Mouse (Mus musculus): ENCODE data around the gene Srpk3.
A peak's percentile ranks its signal among the peaks of the same experiment; 100 is the strongest.

The Srpk3 gene

DNA sequence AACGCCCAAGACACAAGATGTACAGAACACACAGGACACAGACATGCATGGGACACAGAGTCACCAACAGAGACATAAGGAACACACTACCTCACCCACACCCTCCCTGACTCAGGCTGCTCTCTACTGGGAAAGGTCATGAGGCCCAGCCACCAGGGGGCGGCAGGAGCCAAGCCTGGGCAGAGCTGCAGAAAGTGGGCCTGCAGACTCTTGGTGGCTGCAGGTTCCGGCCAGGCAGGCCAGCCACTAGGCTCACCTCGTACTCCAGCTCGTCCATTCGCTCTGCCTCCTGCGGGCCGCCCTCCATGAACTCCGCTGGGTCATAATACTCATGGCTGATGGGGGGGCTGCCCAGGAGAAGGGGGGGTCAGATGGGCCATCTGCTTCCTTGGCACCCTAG is 24.3 kb downstream of the Srpk3 start:
- DNase-seq (ENCODE audit: low spot score in 2 of 2), result peak; percentile 63 to 71

DNA sequence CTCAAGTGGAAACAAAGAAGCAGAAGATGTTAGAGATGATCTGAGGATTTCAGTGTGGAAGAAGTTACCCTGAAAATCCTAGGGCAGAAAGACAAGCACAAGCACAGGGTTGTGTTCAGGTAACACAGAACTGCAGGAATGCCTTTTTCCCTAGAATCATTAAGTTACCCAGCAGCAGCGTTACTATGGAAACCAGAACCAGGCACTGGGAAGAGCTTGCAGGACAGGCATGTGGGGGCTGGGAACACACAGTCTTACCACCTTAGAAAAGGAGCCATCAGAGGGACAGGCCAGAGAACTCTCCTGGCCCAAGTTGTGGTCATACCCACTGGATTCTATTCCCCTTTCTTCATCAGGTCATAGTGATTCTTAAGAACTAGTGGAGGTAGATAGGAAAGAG is 31.6 kb downstream of the Srpk3 start:
- DNase-seq (ENCODE audit: low spot score in 2 of 2), result no peak

DNA sequence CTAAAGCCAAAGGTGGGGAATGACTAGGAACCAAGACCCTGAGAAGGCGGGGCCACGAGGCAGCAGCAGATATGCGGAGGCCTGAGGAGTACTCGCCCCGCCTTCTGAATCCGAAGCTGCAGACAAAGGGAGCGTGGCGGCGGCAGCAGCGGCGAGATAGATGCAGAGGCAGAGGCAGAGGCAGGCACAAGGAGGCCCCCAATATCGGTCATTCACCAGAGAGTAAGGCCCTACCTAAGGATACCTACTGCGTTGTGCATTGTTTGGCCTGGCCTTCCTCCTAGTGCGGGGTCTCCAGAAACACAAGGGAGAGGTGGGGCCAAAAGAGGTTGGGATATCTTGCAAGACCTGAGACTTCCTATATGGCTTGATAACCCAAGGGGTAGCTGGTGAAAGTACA is 40.9 kb downstream of the Srpk3 start:
- no peak for DNase-seq (ENCODE audit: low spot score in 2 of 2)

DNA sequence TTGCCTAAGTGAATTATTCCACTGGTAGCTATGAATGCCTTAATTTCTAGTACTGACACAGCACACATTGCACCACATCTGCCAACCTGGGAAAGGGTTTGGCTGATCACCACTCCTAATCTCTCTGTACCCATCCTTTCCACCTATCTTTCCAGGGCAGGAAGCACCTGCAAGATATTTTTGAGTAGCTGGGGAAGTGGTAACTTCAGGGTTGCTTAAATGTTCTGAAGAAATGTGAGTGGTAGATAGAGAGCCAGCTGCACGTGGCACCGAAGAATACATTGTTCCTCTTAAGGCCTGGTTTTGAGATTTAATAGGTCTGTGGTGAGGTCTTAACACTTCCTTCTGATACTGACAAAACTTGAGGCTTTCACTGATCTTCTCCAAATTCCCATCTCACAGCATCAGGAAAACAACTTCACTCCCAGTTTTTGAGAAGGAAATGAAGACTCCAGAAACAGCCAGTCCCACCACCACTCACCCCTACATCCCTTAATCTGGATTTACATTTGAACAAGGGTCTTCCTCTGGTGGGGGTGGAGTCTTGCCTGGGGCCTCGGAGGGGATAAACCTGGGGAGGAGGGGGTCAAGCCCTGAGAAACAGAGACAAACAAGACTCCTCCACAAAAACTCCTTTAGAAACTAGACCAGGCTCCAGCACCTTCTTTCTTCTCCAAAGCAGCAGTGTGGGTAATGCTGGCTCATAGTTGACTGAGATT is 42.5 kb downstream of the Srpk3 start:
- no peak for DNase-seq (ENCODE audit: low spot score in 2 of 2)

DNA sequence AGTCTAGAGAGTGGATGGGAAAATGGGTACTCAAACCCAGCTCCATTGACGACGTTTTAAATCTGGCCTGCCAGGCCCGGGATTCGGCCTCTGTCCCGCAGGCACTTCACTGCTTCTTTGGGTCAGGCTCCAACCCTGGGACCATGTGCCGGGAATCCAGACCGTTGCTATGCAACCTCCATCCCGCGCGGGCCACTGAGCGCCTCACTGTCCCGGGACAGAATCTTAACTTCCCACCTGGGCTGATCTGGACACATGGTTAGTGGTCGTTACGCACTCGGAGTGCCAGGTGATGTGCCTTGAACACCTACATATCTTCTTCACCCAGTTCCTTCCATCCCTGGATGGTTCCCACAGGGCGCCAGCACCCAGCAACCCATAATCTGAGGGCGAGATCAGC is 49.5 kb downstream of the Srpk3 start:
- DNase-seq (ENCODE audit: low spot score in 2 of 2), result no peak

DNA sequence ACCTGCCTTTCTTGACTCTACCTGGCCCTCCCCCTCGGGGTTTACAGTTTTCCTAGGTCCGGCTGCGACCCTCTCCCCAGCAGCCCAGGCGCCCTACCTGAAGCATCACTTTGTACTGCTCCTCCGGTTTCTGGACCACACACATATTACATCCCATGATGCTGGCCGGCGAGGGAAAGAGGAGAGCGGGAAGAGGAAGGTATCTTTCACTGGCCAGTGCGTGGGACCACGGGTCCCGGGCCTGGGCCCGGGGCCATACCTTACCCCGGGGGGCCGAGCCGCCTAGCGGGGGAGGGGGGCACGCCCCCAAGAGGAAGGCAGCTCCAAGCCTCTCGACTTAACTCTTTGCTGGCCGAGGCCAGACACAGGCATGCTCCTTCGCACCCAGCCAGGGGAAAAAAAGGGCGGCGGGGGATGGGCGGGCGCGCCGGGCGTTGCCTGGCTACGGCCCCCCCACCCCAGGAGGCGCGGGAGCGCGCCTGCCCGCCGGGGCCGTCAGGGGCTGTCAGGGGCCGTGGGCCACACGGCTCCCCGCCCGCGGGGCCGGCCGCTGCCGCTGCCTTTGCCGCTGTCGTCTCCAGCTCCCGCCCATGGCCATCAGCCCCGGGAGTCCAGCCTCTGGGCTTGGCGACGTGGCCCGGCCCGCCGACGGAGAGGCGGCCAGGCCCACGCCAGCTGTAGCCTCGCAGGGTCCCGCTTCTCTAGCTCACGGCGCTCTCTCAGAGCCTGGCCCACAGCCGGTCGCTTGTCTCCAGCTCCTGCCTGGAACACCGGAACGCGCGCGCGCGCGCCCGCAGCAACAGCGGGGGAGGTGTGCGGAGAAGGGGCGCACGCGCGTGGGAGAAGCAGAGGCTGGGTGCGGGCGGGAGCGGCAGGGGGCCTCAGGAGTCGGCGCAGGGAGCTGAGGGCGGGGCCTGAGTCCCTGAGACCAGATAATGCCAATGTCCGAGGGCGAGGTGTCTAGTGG is 50.3 kb downstream of the Srpk3 start, which contains the start of gene Pdzd4:
TSS of gene Pdzd4 (minus strand) at position 785 of the 967 bp plus-strand sequence.
- DNase-seq (ENCODE audit: low spot score in 2 of 2), result peak; percentile 3 to 14

Data from spleen, postnatal 36 days (tissue).